Mouse (Mus musculus) mouse trophoblast stem cell (cell line): ENCODE results near the gene Slc39a3.
"Not testable (repeated sequence)": the region's sequence is repeated elsewhere in the genome, so short reads cannot be mapped to it uniquely, and the experiment has no call there.

ENCODE experiments used
- in situ Hi-C, 2 experiments: fragments of 300-500 bp; cut with MseI, MboI; formaldehyde crosslinking; loops; 2 replicates in 1 of 2; 3 replicates in 1 of 2; pipeline ENCODE4 v1.15.1; 2025

Gene Slc39a3

GRCm38 (mm10) chr10:81036988-81037580, at the start of gene Slc39a3:
TSS of gene Slc39a3 (minus strand) at chr10:81037426.
- in situ Hi-C loops, result no loop called here

- in situ Hi-C loops, result no loop called here
Measured at GRCm38 (mm10) chr10:81087021-81087420, 49.8 kb upstream of the Slc39a3 start.

- in situ Hi-C loops, result no loop called here
Measured at GRCm38 (mm10) chr10:81082168-81082960, 45.1 kb upstream of the Slc39a3 start.

- in situ Hi-C loops, result no loop called here
Measured at GRCm38 (mm10) chr10:81080008-81080655, 42.9 kb upstream of the Slc39a3 start.

GRCm38 (mm10) chr10:81077916-81078315, 40.7 kb upstream of the Slc39a3 start:
- in situ Hi-C loops, result no loop called here

GRCm38 (mm10) chr10:81076356-81076755, 39.1 kb upstream of the Slc39a3 start:
- in situ Hi-C loops, result no loop called here

GRCm38 (mm10) chr10:81075734-81076133, 38.5 kb upstream of the Slc39a3 start:
- in situ Hi-C loops, result no loop called here

GRCm38 (mm10) chr10:81073464-81073863, 36.2 kb upstream of the Slc39a3 start:
- in situ Hi-C loops, result no loop called here

- in situ Hi-C loops, result no loop called here
Measured at GRCm38 (mm10) chr10:81072290-81072689, 35.1 kb upstream of the Slc39a3 start.

- in situ Hi-C loops, result no loop called here
Measured at GRCm38 (mm10) chr10:81069836-81070235, 32.6 kb upstream of the Slc39a3 start, which contains the start of gene Thop1. TSS of gene Thop1 (plus strand) at chr10:81070035.

GRCm38 (mm10) chr10:81068706-81069105, 31.5 kb upstream of the Slc39a3 start:
- in situ Hi-C loops, result no loop called here

- in situ Hi-C loops, result not testable (repeated sequence)
Measured at GRCm38 (mm10) chr10:81064519-81064918, 27.3 kb upstream of the Slc39a3 start.

GRCm38 (mm10) chr10:81062710-81063109, 25.5 kb upstream of the Slc39a3 start:
- in situ Hi-C loops, result no loop called here

- in situ Hi-C loops, result no loop called here
Measured at GRCm38 (mm10) chr10:81059603-81060543, 22.6 kb upstream of the Slc39a3 start, which contains the start of gene Sgta. TSS of gene Sgta (minus strand) at chr10:81060181.

GRCm38 (mm10) chr10:81058896-81059295, 21.7 kb upstream of the Slc39a3 start:
- in situ Hi-C loops, result no loop called here

GRCm38 (mm10) chr10:81057406-81058130, 20.3 kb upstream of the Slc39a3 start:
- in situ Hi-C loops, result no loop called here

GRCm38 (mm10) chr10:81055802-81056340, 18.6 kb upstream of the Slc39a3 start:
- in situ Hi-C loops, result not testable (repeated sequence)

- in situ Hi-C loops, result no loop called here
Measured at GRCm38 (mm10) chr10:81055169-81055568, 17.9 kb upstream of the Slc39a3 start.

GRCm38 (mm10) chr10:81052577-81052976, 15.4 kb upstream of the Slc39a3 start:
- in situ Hi-C loops, result no loop called here

- in situ Hi-C loops, result no loop called here
Measured at GRCm38 (mm10) chr10:81051133-81051532, 13.9 kb upstream of the Slc39a3 start.
